Mouse (Mus musculus): ENCODE results near the gene Fam72a. TPM values are rescaled to one million over a fixed set of nuclear protein-coding genes. Genes with fewer than 3 reads are reported as not detected.
A peak's percentile ranks its signal among the peaks of the same experiment; 100 is the strongest.
"Not testable (repeated sequence)": the region's sequence is repeated elsewhere in the genome, so short reads cannot be mapped to it uniquely, and the experiment has no call there.

The Fam72a gene
- polyA plus RNA-seq, 1 experiment, result 6.4 TPM

- TF ChIP-seq EP300 (IDR thresholded peaks at IDR 0.05; ENCODE audit: insufficient read depth, low read depth, low read length) (no peak), CTCF (IDR thresholded peaks at IDR 0.05; ENCODE audit: low read depth, low read length) (no peak), POLR2A (IDR thresholded peaks at IDR 0.05; ENCODE audit: insufficient read depth, low read length) (no peak)
- no peak overlapping the region for H3K27ac ChIP-seq (ENCODE audit: insufficient read depth, low read length)
These were observed 32.8 kb downstream of the Fam72a start for GRCm38 (mm10) chr1:131560500-131560899.

GRCm38 (mm10) chr1:131562081-131562480 is 34.4 kb downstream of the Fam72a start:
- Histone ChIP-seq H3K9me3 (replicated peaks; ENCODE audit: control insufficient read depth, insufficient read depth, low read length, poor library complexity, severe bottlenecking) (peaks cover 10% of the 10 kb centered on the region), H3K36me3 (ENCODE audit: control insufficient read depth, insufficient read depth, low read length, poor library complexity, severe bottlenecking) (no peaks in the 10 kb centered on the region), H3K27ac (ENCODE audit: insufficient read depth, low read length) (peak overlapping the region; percentile 67; the same call in 1 of the 2 replicates), H3K4me1 (ENCODE audit: control insufficient read depth, insufficient read depth, low read length) (no peaks in the 10 kb centered on the region), H3K9ac (ENCODE audit: low read depth, poor library complexity, severe bottlenecking) (no peak overlapping the region), H3K27me3 (ENCODE audit: control insufficient read depth, insufficient read depth, low read length, poor library complexity, severe bottlenecking) (no peaks in the 10 kb centered on the region), H3K4me3 (ENCODE audit: low read depth, low read length) (no peak overlapping the region)
- TF ChIP-seq EP300 (IDR thresholded peaks at IDR 0.05; ENCODE audit: insufficient read depth, low read depth, low read length) (peak; percentile 81), POLR2A (IDR thresholded peaks at IDR 0.05; ENCODE audit: insufficient read depth, low read length) (no peak)

More at GRCm38 (mm10) chr1:131560500-131560899, 32.8 kb downstream of the Fam72a start:
- H3K36me3 ChIP-seq (ENCODE audit: control insufficient read depth, insufficient read depth, low read length, poor library complexity, severe bottlenecking), result no peaks in the 10 kb centered on the region
- H3K9me3 ChIP-seq (replicated peaks; ENCODE audit: control insufficient read depth, insufficient read depth, low read length, poor library complexity, severe bottlenecking), result peaks cover 10% of the 10 kb centered on the region
- H3K4me1 ChIP-seq (ENCODE audit: control insufficient read depth, insufficient read depth, low read length), result no peaks in the 10 kb centered on the region
- no peak overlapping the region for H3K4me3 ChIP-seq (ENCODE audit: low read depth, low read length)
- H3K27me3 ChIP-seq (ENCODE audit: control insufficient read depth, insufficient read depth, low read length, poor library complexity, severe bottlenecking), result no peaks in the 10 kb centered on the region
- no peak overlapping the region for H3K9ac ChIP-seq (ENCODE audit: low read depth, poor library complexity, severe bottlenecking)

- H3K4me3 ChIP-seq (ENCODE audit: low read depth, low read length), result peak overlapping the region; percentile 44
- H3K9me3 ChIP-seq (replicated peaks; ENCODE audit: control insufficient read depth, insufficient read depth, low read length, poor library complexity, severe bottlenecking); H3K27me3 ChIP-seq (ENCODE audit: control insufficient read depth, insufficient read depth, low read length, poor library complexity, severe bottlenecking); H3K27ac ChIP-seq (ENCODE audit: insufficient read depth, low read length); H3K9ac ChIP-seq (ENCODE audit: low read depth, poor library complexity, severe bottlenecking); H3K4me1 ChIP-seq (ENCODE audit: control insufficient read depth, insufficient read depth, low read length); H3K36me3 ChIP-seq (ENCODE audit: control insufficient read depth, insufficient read depth, low read length, poor library complexity, severe bottlenecking): not testable (repeated sequence)
These were observed 38.4 kb downstream of the Fam72a start for GRCm38 (mm10) chr1:131566056-131566455.

GRCm38 (mm10) chr1:131569721-131570120 is 42.0 kb downstream of the Fam72a start:
- TF ChIP-seq CTCF (IDR thresholded peaks at IDR 0.05; ENCODE audit: low read depth, low read length) (no peak), EP300 (IDR thresholded peaks at IDR 0.05; ENCODE audit: insufficient read depth, low read depth, low read length) (no peak), POLR2A (IDR thresholded peaks at IDR 0.05; ENCODE audit: insufficient read depth, low read length) (no peak)

GRCm38 (mm10) chr1:131570391-131570790 is 42.7 kb downstream of the Fam72a start:
- no peaks in the 10 kb centered on the region for H3K9me3 ChIP-seq (replicated peaks; ENCODE audit: control insufficient read depth, insufficient read depth, low read length, poor library complexity, severe bottlenecking)
- H3K4me1 ChIP-seq (ENCODE audit: control insufficient read depth, insufficient read depth, low read length), result no peaks in the 10 kb centered on the region
- H3K36me3 ChIP-seq (ENCODE audit: control insufficient read depth, insufficient read depth, low read length, poor library complexity, severe bottlenecking), result no peaks in the 10 kb centered on the region
- H3K4me3 ChIP-seq (ENCODE audit: low read depth, low read length), result no peak overlapping the region
- no peak overlapping the region for H3K27ac ChIP-seq (ENCODE audit: insufficient read depth, low read length)
- no peaks in the 10 kb centered on the region for H3K27me3 ChIP-seq (ENCODE audit: control insufficient read depth, insufficient read depth, low read length, poor library complexity, severe bottlenecking)
- H3K9ac ChIP-seq (ENCODE audit: low read depth, poor library complexity, severe bottlenecking), result no peak overlapping the region
- TF ChIP-seq CTCF (IDR thresholded peaks at IDR 0.05; ENCODE audit: low read depth, low read length) (no peak), POLR2A (IDR thresholded peaks at IDR 0.05; ENCODE audit: insufficient read depth, low read length) (no peak), EP300 (IDR thresholded peaks at IDR 0.05; ENCODE audit: insufficient read depth, low read depth, low read length) (no peak)

More at GRCm38 (mm10) chr1:131569721-131570120, 42.0 kb downstream of the Fam72a start:
- H3K4me3 ChIP-seq (ENCODE audit: low read depth, low read length), result no peak overlapping the region
- no peaks in the 10 kb centered on the region for H3K36me3 ChIP-seq (ENCODE audit: control insufficient read depth, insufficient read depth, low read length, poor library complexity, severe bottlenecking)
- H3K9ac ChIP-seq (ENCODE audit: low read depth, poor library complexity, severe bottlenecking), result no peak overlapping the region
- H3K27me3 ChIP-seq (ENCODE audit: control insufficient read depth, insufficient read depth, low read length, poor library complexity, severe bottlenecking), result no peaks in the 10 kb centered on the region
- no peaks in the 10 kb centered on the region for H3K9me3 ChIP-seq (replicated peaks; ENCODE audit: control insufficient read depth, insufficient read depth, low read length, poor library complexity, severe bottlenecking)
- H3K27ac ChIP-seq (ENCODE audit: insufficient read depth, low read length), result no peak overlapping the region
- H3K4me1 ChIP-seq (ENCODE audit: control insufficient read depth, insufficient read depth, low read length), result no peaks in the 10 kb centered on the region

GRCm38 (mm10) chr1:131573721-131574120 is 46.0 kb downstream of the Fam72a start:
- H3K9me3 ChIP-seq (replicated peaks; ENCODE audit: control insufficient read depth, insufficient read depth, low read length, poor library complexity, severe bottlenecking), result no peaks in the 10 kb centered on the region
- TF ChIP-seq POLR2A (IDR thresholded peaks at IDR 0.05; ENCODE audit: insufficient read depth, low read length) (no peak), CTCF (IDR thresholded peaks at IDR 0.05; ENCODE audit: low read depth, low read length) (no peak), EP300 (IDR thresholded peaks at IDR 0.05; ENCODE audit: insufficient read depth, low read depth, low read length) (no peak)
- H3K4me1 ChIP-seq (ENCODE audit: control insufficient read depth, insufficient read depth, low read length), result no peaks in the 10 kb centered on the region
- no peak overlapping the region for H3K4me3 ChIP-seq (ENCODE audit: low read depth, low read length)
- no peak overlapping the region for H3K27ac ChIP-seq (ENCODE audit: insufficient read depth, low read length)
- H3K27me3 ChIP-seq (ENCODE audit: control insufficient read depth, insufficient read depth, low read length, poor library complexity, severe bottlenecking), result no peaks in the 10 kb centered on the region
- H3K36me3 ChIP-seq (ENCODE audit: control insufficient read depth, insufficient read depth, low read length, poor library complexity, severe bottlenecking), result no peaks in the 10 kb centered on the region
- H3K9ac ChIP-seq (ENCODE audit: low read depth, poor library complexity, severe bottlenecking), result no peak overlapping the region
